Mouse (Mus musculus) heart, embryonic 12.5 days (tissue): ENCODE results near the gene Cyp21a1. TPM values are rescaled to one million over a fixed set of nuclear protein-coding genes. Genes with fewer than 3 reads are reported as not detected.
"Not testable (repeated sequence)": the region's sequence is repeated elsewhere in the genome, so short reads cannot be mapped to it uniquely, and the experiment has no call there.

Source experiments
- ATAC-seq: fragments of 200-750 bp; cut with Nextera tagmentation; 2 replicates; pipeline ENCODE4 v1.8.0; 2017; ENCODE audit warnings: moderate TSS enrichment, moderate library complexity; ENCODE audit not compliant: insufficient number of reproducible peaks, low FRiP score
- H3K27ac ChIP-seq: fragments of 300-500 bp; sonication (generic); 2 replicates; pipeline ENCODE4 v1.5.1; 2016; ENCODE audit warnings: mild to moderate bottlenecking, moderate library complexity; ENCODE audit not compliant: poor library complexity, severe bottlenecking
- H3K27me3 ChIP-seq: fragments of 300-500 bp; sonication (generic); replicated peaks from 2 replicates; pipeline ENCODE4 v1.6.1; 2016; ENCODE audit warnings: mild to moderate bottlenecking, moderate library complexity
- H3K36me3 ChIP-seq: fragments of 300-500 bp; sonication (generic); 2 replicates; pipeline ENCODE4 v1.6.1; 2016; ENCODE audit warnings: mild to moderate bottlenecking, moderate library complexity
- H3K4me1 ChIP-seq: fragments of 300-500 bp; sonication (generic); replicated peaks from 2 replicates; pipeline ENCODE4 v1.6.1; 2016; ENCODE audit warnings: mild to moderate bottlenecking
- H3K4me2 ChIP-seq: fragments of 300-500 bp; sonication (generic); 2 replicates; pipeline ENCODE4 v1.6.1; 2016; ENCODE audit warnings: mild to moderate bottlenecking, moderate library complexity
- H3K4me3 ChIP-seq: fragments of 300-500 bp; sonication (generic); 2 replicates; pipeline ENCODE4 v1.5.1; 2016; ENCODE audit warnings: mild to moderate bottlenecking
- H3K9ac ChIP-seq: fragments of 300-500 bp; sonication (generic); 2 replicates; pipeline ENCODE4 v1.6.1; 2016; ENCODE audit warnings: mild to moderate bottlenecking, moderate library complexity
- H3K9me3 ChIP-seq: fragments of 300-500 bp; sonication (generic); replicated peaks from 2 replicates; pipeline ENCODE4 v1.6.1; 2016; ENCODE audit warnings: mild to moderate bottlenecking, moderate library complexity
- WGBS: fragments of 180-500 bp; shearing (Covaris S2); methylation state at CpG from one replicate; pipeline ENCODE4 v1.1.7; 2016; 5-methylcytosine and 5-hydroxymethylcytosine counted together
- polyA plus RNA-seq: library from polyadenylated mRNA; unstranded; fragments of >200 nt; fragmentation: Nextera tagmentation; extraction: Ambion mirVana; gene quantifications from 2 replicates; pipeline ENCODE4 v1.2.1, GENCODE M21; 2016

The Cyp21a1 gene
- polyA plus RNA-seq, 1 experiment from 2014 or later = 0.15 TPM

GRCm38 (mm10) chr17:34836856-34837221, 32.5 kb upstream of the Cyp21a1 start, which contains the start of the genes Stk19 and Dxo:
Stk19 (minus strand) TSS chr17:34836945.
Dxo (plus strand) TSS chr17:34837019.
- Histone ChIP-seq H3K9me3 (no peaks in the 10 kb centered on the region), H3K4me2 (peak within 1 kb of the TSS; percentile 97), H3K9ac (peak within 1 kb of the TSS; percentile 76), H3K36me3 (peaks cover 54% of the 10 kb centered on the region), H3K4me1 (peaks cover 26% of the 10 kb centered on the region), H3K27me3 (no peaks in the 10 kb centered on the region), H3K4me3 (peak within 1 kb of the TSS; percentile 92), H3K27ac (peak within 1 kb of the TSS; percentile 19)
- ATAC-seq = peak; percentile 95
- WGBS = under 1% methylated on average over 40 of the region's 40 CpGs

GRCm38 (mm10) chr17:34836155-34836855, 31.9 kb upstream of the Cyp21a1 start:
- H3K4me1 ChIP-seq = peaks cover 26% of the 10 kb centered on the region
- ATAC-seq = peak; percentile 88
- H3K27me3 ChIP-seq = no peaks in the 10 kb centered on the region
- H3K36me3 ChIP-seq = peaks cover 54% of the 10 kb centered on the region
- peak overlapping the region; percentile 92 for H3K4me3 ChIP-seq
- peaks cover 2% of the 10 kb centered on the region; the same call in 1 of the 2 replicates for H3K9me3 ChIP-seq
- H3K9ac ChIP-seq = peak overlapping the region; percentile 76
- H3K4me2 ChIP-seq = peak overlapping the region; percentile 97
- 0 out of 2 replicates have a peak overlapping the region, but pooled peaks have one; percentile 3 for H3K27ac ChIP-seq
- 4% methylated on average over 48 of the region's 48 CpGs for WGBS

DNA sequence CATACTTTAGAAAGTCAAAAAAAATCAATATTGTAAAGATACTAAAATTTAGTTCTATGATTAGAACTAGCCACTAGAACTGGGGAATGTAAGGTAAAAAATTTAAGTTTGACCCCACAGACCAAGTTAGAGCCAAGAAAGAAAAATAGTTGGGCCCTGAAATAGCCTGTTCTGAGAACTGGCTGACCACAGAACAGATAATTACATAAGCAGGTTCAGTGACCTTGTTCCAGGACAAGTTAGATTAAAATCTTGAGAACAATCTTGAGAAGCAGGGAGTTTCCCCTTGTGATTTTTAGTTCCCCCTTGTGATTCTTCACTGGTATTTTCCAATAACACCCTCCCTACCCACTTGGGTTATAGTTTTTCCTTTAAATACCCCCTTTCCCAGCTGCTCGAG, 26.4 kb upstream of the Cyp21a1 start:
- not testable (repeated sequence) for H3K4me3 ChIP-seq
- WGBS = 92% methylated on average over 1 of the region's 1 CpGs

GRCm38 (mm10) chr17:34814818-34815370, 10.5 kb upstream of the Cyp21a1 start:
- H3K36me3 ChIP-seq = no peaks in the 10 kb centered on the region
- H3K4me2 ChIP-seq = no peak overlapping the region
- H3K9me3 ChIP-seq = no peaks in the 10 kb centered on the region
- ATAC-seq = no peak
- 68% methylated on average over 7 of the region's 7 CpGs for WGBS
- no peak overlapping the region for H3K9ac ChIP-seq
- H3K4me3 ChIP-seq = no peak overlapping the region
- peaks cover 13% of the 10 kb centered on the region for H3K27me3 ChIP-seq
- H3K27ac ChIP-seq = no peak overlapping the region
- H3K4me1 ChIP-seq = no peaks in the 10 kb centered on the region

More for the DNA sequence above, 26.4 kb upstream of the Cyp21a1 start:
- not testable (repeated sequence) for H3K4me2 ChIP-seq, H3K4me1 ChIP-seq, H3K27me3 ChIP-seq, H3K9ac ChIP-seq, ATAC-seq, H3K27ac ChIP-seq
- Histone ChIP-seq H3K36me3 (peaks cover 76% of the 10 kb centered on the region), H3K9me3 (peaks cover 17% of the 10 kb centered on the region)

DNA sequence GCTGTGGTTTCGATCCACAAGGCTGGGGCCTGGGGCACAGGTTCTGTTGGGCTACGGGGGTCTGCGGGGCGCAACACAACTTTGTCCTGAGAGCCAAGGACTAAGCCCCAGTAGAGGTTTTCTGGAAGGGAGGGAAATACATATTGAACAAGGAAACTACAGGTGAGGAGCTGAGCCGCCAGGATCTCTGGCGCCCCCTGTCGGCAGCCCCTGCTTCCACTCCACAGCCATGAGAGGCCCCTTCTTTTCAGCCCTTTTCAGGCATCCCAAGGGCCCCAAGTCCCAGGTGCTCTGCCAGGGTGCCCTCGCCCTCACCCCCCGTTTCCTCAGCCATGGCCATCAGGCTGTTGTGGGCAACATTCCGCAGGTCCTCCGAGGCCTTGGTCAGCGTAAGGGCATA, 9.4 kb upstream of the Cyp21a1 start:
- not testable (repeated sequence) for H3K4me1 ChIP-seq, H3K4me2 ChIP-seq, H3K9me3 ChIP-seq, ATAC-seq, H3K27ac ChIP-seq, H3K9ac ChIP-seq, H3K4me3 ChIP-seq, H3K36me3 ChIP-seq
- WGBS = 55% methylated on average over 12 of the region's 12 CpGs
- H3K27me3 ChIP-seq = peaks cover 13% of the 10 kb centered on the region

DNA sequence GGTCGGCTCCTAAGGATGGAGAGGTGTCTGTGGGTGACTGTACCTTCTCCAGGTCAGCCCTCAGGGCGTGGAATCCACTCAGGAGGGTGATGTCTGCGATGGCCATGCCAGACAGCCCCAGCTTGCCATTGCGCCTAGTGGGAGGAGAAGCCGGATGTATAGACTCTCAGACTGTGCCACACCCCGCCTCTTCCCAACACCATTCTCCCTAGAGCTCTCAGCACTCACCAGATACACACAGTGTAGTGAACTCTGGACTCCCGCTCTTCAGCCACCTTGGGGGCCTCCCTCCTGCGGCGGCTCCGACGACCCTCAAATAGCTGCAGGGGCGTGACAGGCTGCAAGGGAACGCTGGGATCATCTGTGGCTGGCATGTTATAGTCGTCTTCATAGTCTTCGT, 6.9 kb upstream of the Cyp21a1 start:
- WGBS = 58% methylated on average over 15 of the region's 15 CpGs
- H3K4me2 ChIP-seq = no peak overlapping the region

GRCm38 (mm10) chr17:34810811-34811210, 6.5 kb upstream of the Cyp21a1 start:
- not testable (repeated sequence) for H3K4me2 ChIP-seq, H3K9me3 ChIP-seq, H3K9ac ChIP-seq, H3K27me3 ChIP-seq, H3K27ac ChIP-seq, H3K4me3 ChIP-seq, ATAC-seq, H3K4me1 ChIP-seq, H3K36me3 ChIP-seq
- WGBS = 73% methylated on average over 8 of the region's 8 CpGs

More for the DNA sequence above, 6.9 kb upstream of the Cyp21a1 start:
- Histone ChIP-seq H3K36me3 (no peaks in the 10 kb centered on the region), H3K27ac (no peak overlapping the region), H3K4me1 (no peaks in the 10 kb centered on the region), H3K9ac (no peak overlapping the region; the same call in 1 of the 2 replicates), H3K4me3 (no peak overlapping the region), H3K27me3 (peaks cover 12% of the 10 kb centered on the region), H3K9me3 (no peaks in the 10 kb centered on the region)
- no peak for ATAC-seq

- not testable (repeated sequence) for H3K9me3 ChIP-seq, H3K36me3 ChIP-seq, H3K9ac ChIP-seq, H3K27ac ChIP-seq, H3K4me3 ChIP-seq, H3K4me1 ChIP-seq, ATAC-seq, H3K4me2 ChIP-seq, H3K27me3 ChIP-seq
- WGBS = 78% methylated on average over 5 of the region's 5 CpGs
These were observed 6.0 kb upstream of the Cyp21a1 start for GRCm38 (mm10) chr17:34810411-34810810.

DNA sequence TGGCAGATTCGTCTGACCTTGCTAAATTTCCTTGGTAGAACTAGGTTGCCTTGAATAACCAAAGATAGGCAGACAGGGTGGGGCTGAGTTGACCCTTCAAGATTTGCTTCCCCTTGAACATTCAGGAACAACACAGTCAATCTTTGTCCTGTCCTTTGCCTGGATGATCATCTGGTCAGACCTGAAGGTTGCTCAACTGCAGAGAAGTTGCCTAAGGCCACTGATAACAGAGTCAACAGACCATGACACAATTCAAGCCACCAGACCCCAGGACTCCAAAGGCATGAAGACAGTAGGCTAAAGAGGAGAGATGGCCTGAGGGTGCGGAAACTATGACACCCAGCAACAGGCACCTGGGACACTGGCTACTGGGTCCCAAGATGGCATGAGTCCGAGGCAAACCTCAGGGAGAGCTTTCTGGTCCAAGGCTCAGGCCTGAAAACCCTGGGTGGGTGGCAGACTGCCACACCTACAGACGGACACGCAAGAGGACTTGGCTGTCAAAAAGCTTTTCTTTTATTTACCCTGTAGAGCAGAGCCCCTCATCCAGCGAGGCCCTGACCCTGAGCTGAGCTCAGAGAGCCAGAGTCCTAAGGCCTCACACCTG, 4.3 kb upstream of the Cyp21a1 start:
- peaks cover 8% of the 10 kb centered on the region for H3K27me3 ChIP-seq
- H3K4me3 ChIP-seq = no peak overlapping the region
- no peak overlapping the region for H3K27ac ChIP-seq
- H3K4me1 ChIP-seq = no peaks in the 10 kb centered on the region
- no peak overlapping the region for H3K9ac ChIP-seq
- 74% methylated on average over 6 of the region's 6 CpGs for WGBS
- ATAC-seq = no peak
- H3K9me3 ChIP-seq = peaks cover 8% of the 10 kb centered on the region
- H3K36me3 ChIP-seq = no peaks in the 10 kb centered on the region
- H3K4me2 ChIP-seq = no peak overlapping the region

DNA sequence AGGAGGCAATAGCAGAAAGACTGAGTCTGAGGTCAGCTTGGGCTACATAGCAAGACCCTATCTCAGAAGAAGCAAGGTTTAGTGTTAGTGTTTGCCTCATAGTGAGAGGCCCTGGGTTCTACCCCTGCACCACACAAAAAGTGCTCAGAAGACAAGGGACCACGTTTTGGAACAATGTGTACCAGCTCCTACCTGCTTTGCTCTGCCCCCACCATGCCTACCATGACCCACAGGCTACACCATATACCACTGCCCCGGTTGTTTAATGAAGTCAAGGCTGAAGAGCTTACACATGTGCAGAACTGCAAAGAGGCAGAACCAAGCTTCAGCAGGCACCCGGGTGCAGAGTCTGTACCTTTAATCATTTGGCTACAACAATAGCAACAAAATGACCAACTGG, 2.8 kb upstream of the Cyp21a1 start:
- Histone ChIP-seq H3K27ac (no peak overlapping the region), H3K4me2 (no peak overlapping the region), H3K4me1 (no peaks in the 10 kb centered on the region), H3K9ac (no peak overlapping the region), H3K36me3 (no peaks in the 10 kb centered on the region), H3K27me3 (peaks cover 5% of the 10 kb centered on the region; the same call in 1 of the 2 replicates), H3K4me3 (no peak overlapping the region), H3K9me3 (peaks cover 8% of the 10 kb centered on the region)
- WGBS = 62% methylated on average over 3 of the region's 3 CpGs
- no peak for ATAC-seq

DNA sequence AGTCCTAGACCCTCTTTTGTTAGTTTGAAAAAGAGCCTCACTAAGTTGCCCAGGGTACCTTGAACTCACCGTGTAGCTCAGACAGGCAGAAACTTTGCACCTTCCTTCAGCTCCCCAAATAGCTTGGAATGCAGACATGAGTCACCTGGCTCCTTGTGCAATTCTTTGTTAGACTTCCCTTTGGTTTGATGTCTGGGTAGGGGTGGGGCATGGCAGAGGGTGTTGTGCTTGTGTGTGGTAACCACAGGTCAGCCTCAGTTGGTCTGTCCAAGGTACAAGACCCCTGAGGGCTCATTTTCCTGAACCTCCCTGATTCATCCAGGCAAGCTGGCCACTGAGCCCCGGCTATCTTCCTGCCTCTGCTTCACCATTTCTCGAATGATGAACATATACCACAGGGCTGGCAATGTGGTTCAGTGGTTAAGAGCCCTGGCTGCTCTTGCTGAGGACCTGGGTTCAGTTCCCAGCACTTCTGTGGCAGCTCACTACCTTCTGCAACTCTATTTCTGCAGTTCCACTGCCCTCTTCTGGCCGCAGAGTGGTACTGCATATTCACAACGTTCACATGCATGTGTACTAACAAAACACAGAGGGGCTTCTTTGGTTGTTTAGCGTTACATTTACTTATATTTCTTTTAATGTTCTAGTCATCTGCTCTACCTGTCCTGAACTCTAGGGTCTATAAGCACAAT, 656 bp upstream of the Cyp21a1 start:
- Histone ChIP-seq H3K4me1 (no peaks in the 10 kb centered on the region), H3K4me2 (no peak overlapping the region), H3K9ac (no peak overlapping the region), H3K27ac (no peak overlapping the region), H3K27me3 (no peaks in the 10 kb centered on the region), H3K4me3 (no peak overlapping the region), H3K36me3 (no peaks in the 10 kb centered on the region), H3K9me3 (peaks cover 8% of the 10 kb centered on the region)
- ATAC-seq = no peak
- 73% methylated on average over 6 of the region's 6 CpGs for WGBS
